Mouse (Mus musculus) embryo, embryonic 10 days (tissue): ENCODE results near the gene Rad9b.
"Not testable (repeated sequence)": the region's sequence is repeated elsewhere in the genome, so short reads cannot be mapped to it uniquely, and the experiment has no call there.

Experiments
- DNase-seq: peaks from one replicate; pipeline ENCODE4 v3.0.0-alpha.2; 2015; ENCODE audit warnings: low spot score

Gene Rad9b

GRCm38 (mm10) chr5:122371591-122372191 is 17.7 kb upstream of the Rad9b start, which contains the start of gene Gpn3:
Gene Gpn3 (plus strand): TSS chr5:122371876.
- DNase-seq = peak; percentile 81

- DNase-seq = no peak
These were observed 547 bp upstream of the Rad9b start for GRCm38 (mm10) chr5:122354492-122355067.

- no peak for DNase-seq
These were observed 8.3 kb downstream of the Rad9b start for GRCm38 (mm10) chr5:122345777-122346176.

- DNase-seq = peak; percentile 92
These were observed 9.8 kb downstream of the Rad9b start for GRCm38 (mm10) chr5:122344260-122344659.

- no peak for DNase-seq
These were observed 10.3 kb downstream of the Rad9b start for GRCm38 (mm10) chr5:122343768-122344167.

GRCm38 (mm10) chr5:122342874-122343273 is 11.2 kb downstream of the Rad9b start:
- no peak for DNase-seq

- no peak for DNase-seq
These were observed 17.3 kb downstream of the Rad9b start for GRCm38 (mm10) chr5:122336554-122337294.

GRCm38 (mm10) chr5:122334682-122335081 is 19.4 kb downstream of the Rad9b start:
- no peak for DNase-seq

GRCm38 (mm10) chr5:122330269-122330668 is 23.8 kb downstream of the Rad9b start:
- DNase-seq = no peak

GRCm38 (mm10) chr5:122327283-122327682 is 26.8 kb downstream of the Rad9b start:
- DNase-seq = no peak

- no peak for DNase-seq
These were observed 28.6 kb downstream of the Rad9b start for GRCm38 (mm10) chr5:122325477-122325876.

GRCm38 (mm10) chr5:122324608-122325431 is 29.2 kb downstream of the Rad9b start:
- DNase-seq = no peak

- DNase-seq = peak; percentile 25
These were observed 30.5 kb downstream of the Rad9b start for GRCm38 (mm10) chr5:122323523-122323922.

- DNase-seq = no peak
These were observed 33.7 kb downstream of the Rad9b start for GRCm38 (mm10) chr5:122320205-122320781.

GRCm38 (mm10) chr5:122319474-122320204 is 34.4 kb downstream of the Rad9b start:
- no peak for DNase-seq

- not testable (repeated sequence) for DNase-seq
These were observed 35.1 kb downstream of the Rad9b start for GRCm38 (mm10) chr5:122318976-122319375.

GRCm38 (mm10) chr5:122318100-122318499 is 35.9 kb downstream of the Rad9b start:
- DNase-seq = no peak

- DNase-seq = no peak
These were observed 36.5 kb downstream of the Rad9b start for GRCm38 (mm10) chr5:122317329-122318045.

GRCm38 (mm10) chr5:122314966-122315667 is 38.9 kb downstream of the Rad9b start:
- DNase-seq = no peak
